Mouse (Mus musculus) brain, embryonic 14.5 days (tissue): ENCODE measurements around the gene BC052040.

Experiments used
- CTCF ChIP-seq: fragments of 200-500 bp; IDR thresholded peaks from 2 replicates; pipeline ENCODE4 v1.5.1; 2012; ENCODE audit warnings: inconsistent platforms, mild to moderate bottlenecking, moderate library complexity, borderline replicate concordance; ENCODE audit not compliant: insufficient read depth, insufficient read length; ENCODE audit errors: extremely low read depth
- POLR2A ChIP-seq: fragments of 200-500 bp; IDR thresholded peaks from 2 replicates; pipeline ENCODE4 v1.6.1; 2012; ENCODE audit warnings: mild to moderate bottlenecking, inconsistent platforms, borderline replicate concordance; ENCODE audit not compliant: poor library complexity, insufficient read depth, insufficient read length, severe bottlenecking; ENCODE audit errors: extremely low read depth

GRCm38 (mm10) chr2:115601280-115601679 is 19.8 kb downstream of the BC052040 start:
- TF ChIP-seq POLR2A: no peak
- TF ChIP-seq CTCF: no peak
